Mouse (Mus musculus) lung, postnatal 0 days (tissue): ENCODE measurements around the gene Gsdma2.

ENCODE experiments used
- CTCF ChIP-seq: IDR thresholded peaks from 2 replicates; pipeline ENCODE4 v1.5.1; 2016; ENCODE audit warnings: antibody characterized with exemption, mild to moderate bottlenecking
- EP300 ChIP-seq: IDR thresholded peaks from 2 replicates; pipeline ENCODE4 v1.6.1; 2016; ENCODE audit warnings: antibody characterized with exemption, mild to moderate bottlenecking, control low read depth

GRCm38 (mm10) chr11:98671857-98672256 is 25.3 kb downstream of the Gsdma2 start:
- TF ChIP-seq EP300 (no peak), CTCF (no peak)
